Mouse (Mus musculus): ENCODE data around the gene Sh3d19.
A peak's percentile ranks its signal among the peaks of the same experiment; 100 is the strongest.

The Sh3d19 gene

DNA sequence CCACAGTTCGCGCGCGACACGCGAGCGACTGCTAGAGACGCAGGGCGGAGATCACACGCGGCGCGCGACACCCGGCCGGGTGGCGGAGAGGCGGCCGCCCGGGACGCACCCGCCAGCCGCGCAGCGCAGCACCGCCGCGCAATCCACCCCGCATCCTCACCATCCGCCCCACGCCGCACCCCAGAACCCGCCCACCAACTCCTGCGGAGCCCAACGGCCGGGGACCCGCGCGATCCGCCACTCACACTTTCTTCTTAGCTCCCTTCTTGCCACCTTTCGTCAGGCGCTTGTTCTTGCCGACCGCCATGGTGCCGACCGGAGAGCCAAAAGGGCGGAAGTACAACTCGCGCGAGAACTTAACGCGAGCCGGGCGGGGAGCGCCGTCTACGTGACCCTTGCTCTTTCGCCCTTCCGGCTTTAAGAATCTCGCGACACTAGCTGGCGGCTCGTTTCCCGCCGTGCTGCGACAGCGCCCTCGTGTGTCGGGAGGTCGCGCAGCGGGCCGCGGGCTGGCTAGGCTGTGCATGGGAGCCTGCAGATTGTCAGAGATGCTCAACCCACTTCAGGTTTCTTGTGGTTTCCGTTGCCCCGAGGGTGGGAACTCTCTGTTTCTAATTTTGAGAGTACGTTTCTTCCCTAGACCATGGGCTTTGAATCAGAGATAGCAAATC is 171.5 kb downstream of the Sh3d19 start, which contains the start of gene Rps3a1:
Rps3a1 (minus strand) TSS at position 440 of the 671 bp plus-strand sequence.
- peak; percentile 99 for DNase-seq

DNA sequence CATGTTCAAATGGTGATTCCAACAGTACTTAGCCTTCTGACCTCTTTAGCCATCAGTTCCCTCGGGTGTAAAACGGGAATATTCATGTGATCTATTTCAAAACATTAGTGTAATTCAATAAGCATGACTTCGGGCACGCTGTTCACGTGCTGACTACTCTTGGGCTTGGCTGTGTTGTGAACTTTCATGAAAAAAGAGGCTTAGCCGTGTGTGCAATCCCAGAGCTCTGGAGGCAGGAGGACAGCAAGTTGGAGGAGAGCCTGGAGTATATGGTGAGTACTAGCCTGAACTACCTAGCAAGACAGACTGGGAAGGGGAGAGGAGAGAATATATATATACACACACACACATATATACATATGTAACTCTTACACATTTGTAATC is 172.0 kb downstream of the Sh3d19 start:
- no peak for DNase-seq

DNA sequence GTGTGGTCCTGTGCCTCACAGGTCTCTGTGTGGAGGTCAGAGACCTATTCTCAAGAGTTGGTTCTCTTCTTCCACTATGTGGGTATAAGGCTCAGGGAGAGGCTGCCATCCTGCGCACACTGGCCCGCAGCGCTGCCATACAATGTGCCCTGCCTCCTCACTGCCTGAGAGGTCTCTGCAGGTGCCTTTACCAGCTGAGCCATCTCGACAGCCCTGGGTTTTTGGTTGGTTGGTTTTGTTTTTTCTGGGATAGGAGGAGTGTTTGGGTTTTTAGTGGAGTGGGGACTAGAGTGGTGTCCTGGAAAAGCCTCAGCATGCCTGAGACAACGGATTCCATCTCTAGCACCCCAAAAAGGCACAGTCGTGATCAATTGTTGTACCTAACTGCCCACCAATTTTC is 172.4 kb downstream of the Sh3d19 start:
- peak; percentile 62 for DNase-seq

- peak; percentile 75 for DNase-seq
These were observed 178.2 kb downstream of the Sh3d19 start for GRCm38 (mm10) chr3:86149063-86149462.

- DNase-seq: peak; percentile 30
These were observed 178.6 kb downstream of the Sh3d19 start for GRCm38 (mm10) chr3:86149521-86149920.

DNA sequence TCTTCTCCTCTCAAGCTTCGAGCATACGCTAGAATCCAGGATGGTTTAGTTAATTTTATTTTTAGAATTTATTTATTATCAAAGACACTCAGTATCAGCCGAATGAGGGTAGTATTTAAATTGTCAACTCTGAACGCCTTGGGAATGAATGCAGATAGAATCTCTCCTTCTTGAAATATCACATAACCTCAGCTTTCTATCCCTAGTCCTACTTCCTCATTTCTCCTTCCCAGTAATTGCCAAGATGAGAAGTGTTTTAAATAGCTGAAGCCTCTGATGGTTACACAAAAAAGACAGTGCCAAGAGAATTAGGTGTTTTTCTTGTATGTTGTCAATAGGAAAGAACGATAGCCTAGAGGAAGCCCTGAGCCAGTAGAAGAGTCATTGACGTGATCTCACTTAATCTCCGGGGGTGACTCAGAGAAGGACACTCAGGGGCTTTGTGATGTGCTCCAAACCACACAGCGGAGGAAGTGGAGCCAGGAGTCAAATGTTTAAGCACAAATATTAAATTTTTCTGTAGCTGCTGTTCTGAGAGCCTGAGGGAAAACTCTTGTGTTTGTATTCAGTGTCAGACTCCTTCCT is 198.0 kb downstream of the Sh3d19 start:
- no peak for DNase-seq

- no peak for DNase-seq
These were observed 208.8 kb downstream of the Sh3d19 start for GRCm38 (mm10) chr3:86179714-86180113.

All from heart, adult 11 months (tissue).